Mouse (Mus musculus): Measurements from ENCODE around the gene Atp6v0e. TPM values are rescaled to one million over a fixed set of nuclear protein-coding genes. Genes with fewer than 3 reads are reported as not detected.

The Atp6v0e gene
- polyA plus RNA-seq, 1 experiment, result 119 TPM

DNA sequence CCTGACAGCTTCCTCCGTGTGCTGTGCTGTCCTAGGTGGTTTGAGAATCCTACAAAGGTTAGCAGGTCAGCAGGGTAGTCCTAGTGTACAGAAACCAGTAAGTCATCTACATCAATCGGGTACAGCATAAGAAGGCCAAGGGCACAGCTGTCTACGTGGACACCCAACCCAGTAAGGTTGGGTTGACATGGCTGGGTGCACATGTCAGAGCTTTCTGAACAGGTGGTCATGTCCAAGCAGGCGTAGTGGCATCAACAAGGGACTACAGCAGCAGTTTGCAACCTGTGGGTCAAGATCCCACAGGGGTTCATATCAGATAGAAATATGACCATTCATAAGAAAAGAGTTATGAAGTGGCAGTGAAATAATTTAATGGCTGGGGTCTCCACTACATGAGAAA lies 2.6 kb downstream of the Atp6v0e start:
- Histone ChIP-seq H3K4me3 (ENCODE audit: low read depth, low read length) (no peak overlapping the region), H3K27me3 (ENCODE audit: control insufficient read depth, insufficient read depth, low read length) (no peaks in the 10 kb centered on the region), H3K36me3 (ENCODE audit: control insufficient read depth, insufficient read depth, low read length) (no peaks in the 10 kb centered on the region), H3K27ac (ENCODE audit: insufficient read depth, low read depth, low read length) (no peak overlapping the region), H3K4me1 (ENCODE audit: control insufficient read depth, insufficient read depth, insufficient read length, low read length) (peaks cover 2% of the 10 kb centered on the region)
- TF ChIP-seq POLR2A (IDR thresholded peaks at IDR 0.05; ENCODE audit: low read depth, low read length), result no peak
- no peak for TF ChIP-seq CTCF (IDR thresholded peaks at IDR 0.05; ENCODE audit: extremely low read depth, insufficient read length, insufficient replicate concordance, low read depth, low read length)
- WGBS, result 86% methylated on average over 4 of the region's 4 CpGs

DNA sequence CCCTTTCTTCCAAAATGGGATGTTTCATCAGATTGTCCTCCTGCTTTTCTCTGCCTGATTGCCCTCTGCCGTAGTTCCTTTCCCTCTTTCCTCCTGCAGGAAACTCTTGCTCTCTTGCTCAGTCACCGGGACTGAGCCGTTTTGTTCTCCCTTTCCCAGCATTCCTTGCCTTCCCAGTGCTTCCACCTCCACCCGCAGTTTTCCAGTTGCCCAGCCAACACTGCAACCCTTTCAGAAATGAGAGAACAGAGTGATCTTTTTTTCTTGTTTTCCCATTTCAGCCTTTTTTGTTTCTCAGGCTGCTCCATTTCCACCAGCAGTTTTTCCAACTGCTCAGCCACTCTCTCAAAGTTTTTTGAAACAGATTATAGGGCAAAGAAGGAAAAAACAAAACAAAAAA lies 8.2 kb downstream of the Atp6v0e start:
- TF ChIP-seq POLR2A (IDR thresholded peaks at IDR 0.05; ENCODE audit: low read depth, low read length) (no peak), CTCF (IDR thresholded peaks at IDR 0.05; ENCODE audit: extremely low read depth, insufficient read length, insufficient replicate concordance, low read depth, low read length) (no peak)
- no peak overlapping the region for H3K4me3 ChIP-seq (ENCODE audit: low read depth, low read length)
- H3K36me3 ChIP-seq (ENCODE audit: control insufficient read depth, insufficient read depth, low read length), result no peaks in the 10 kb centered on the region
- peaks cover 2% of the 10 kb centered on the region; the same call in 1 of the 2 replicates for H3K4me1 ChIP-seq (ENCODE audit: control insufficient read depth, insufficient read depth, insufficient read length, low read length)
- H3K27me3 ChIP-seq (ENCODE audit: control insufficient read depth, insufficient read depth, low read length), result no peaks in the 10 kb centered on the region
- WGBS, result 49% methylated on average over 4 of the region's 4 CpGs
- no peak overlapping the region for H3K27ac ChIP-seq (ENCODE audit: insufficient read depth, low read depth, low read length)

DNA sequence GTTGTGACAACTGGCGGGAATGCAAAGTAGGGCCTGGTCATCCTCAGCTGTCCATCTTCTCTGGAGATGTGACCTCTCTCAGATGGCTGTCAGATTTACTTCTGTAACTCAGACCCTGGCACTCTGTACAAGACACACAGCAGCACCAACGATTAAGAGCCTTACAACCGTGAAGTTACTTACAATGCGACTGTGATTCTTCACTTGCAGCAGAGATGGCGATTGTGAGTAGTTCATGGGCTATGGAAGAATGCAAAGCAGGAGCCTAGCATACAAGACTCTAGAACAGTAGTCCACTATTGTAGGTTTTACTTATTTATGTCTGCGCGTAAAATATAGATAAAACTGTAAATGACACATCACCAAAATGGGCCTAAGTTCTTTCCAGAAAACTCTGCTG lies 12.8 kb downstream of the Atp6v0e start:
- 21% methylated on average over 7 of the region's 7 CpGs for WGBS
- TF ChIP-seq CTCF (IDR thresholded peaks at IDR 0.05; ENCODE audit: extremely low read depth, insufficient read length, insufficient replicate concordance, low read depth, low read length) (no peak), POLR2A (IDR thresholded peaks at IDR 0.05; ENCODE audit: low read depth, low read length) (no peak)
- H3K27ac ChIP-seq (ENCODE audit: insufficient read depth, low read depth, low read length), result no peak overlapping the region
- peaks cover 2% of the 10 kb centered on the region; the same call in 1 of the 2 replicates for H3K4me1 ChIP-seq (ENCODE audit: control insufficient read depth, insufficient read depth, insufficient read length, low read length)
- H3K36me3 ChIP-seq (ENCODE audit: control insufficient read depth, insufficient read depth, low read length), result no peaks in the 10 kb centered on the region
- no peaks in the 10 kb centered on the region for H3K27me3 ChIP-seq (ENCODE audit: control insufficient read depth, insufficient read depth, low read length)
- peak overlapping the region; percentile 94 for H3K4me3 ChIP-seq (ENCODE audit: low read depth, low read length)

GRCm38 (mm10) chr17:26676252-26676615 lies 13.2 kb downstream of the Atp6v0e start:
- H3K4me3 ChIP-seq (ENCODE audit: low read depth, low read length), result peak overlapping the region; percentile 94
- H3K4me1 ChIP-seq (ENCODE audit: control insufficient read depth, insufficient read depth, insufficient read length, low read length), result peaks cover 2% of the 10 kb centered on the region; the same call in 1 of the 2 replicates
- H3K27me3 ChIP-seq (ENCODE audit: control insufficient read depth, insufficient read depth, low read length), result no peaks in the 10 kb centered on the region
- under 1% methylated on average over 30 of the region's 30 CpGs for WGBS
- TF ChIP-seq CTCF (IDR thresholded peaks at IDR 0.05; ENCODE audit: extremely low read depth, insufficient read length, insufficient replicate concordance, low read depth, low read length) (no peak), POLR2A (IDR thresholded peaks at IDR 0.05; ENCODE audit: low read depth, low read length) (peak; percentile 78; the same call in 1 of the 2 replicates)
- H3K27ac ChIP-seq (ENCODE audit: insufficient read depth, low read depth, low read length), result peak overlapping the region; percentile 99
- no peaks in the 10 kb centered on the region for H3K36me3 ChIP-seq (ENCODE audit: control insufficient read depth, insufficient read depth, low read length)

- Histone ChIP-seq H3K4me3 (ENCODE audit: low read depth, low read length) (peak overlapping the region; percentile 94), H3K4me1 (ENCODE audit: control insufficient read depth, insufficient read depth, insufficient read length, low read length) (peaks cover 2% of the 10 kb centered on the region; the same call in 1 of the 2 replicates), H3K27ac (ENCODE audit: insufficient read depth, low read depth, low read length) (peak overlapping the region; percentile 99), H3K36me3 (ENCODE audit: control insufficient read depth, insufficient read depth, low read length) (0 out of 2 replicates have a peak, but pooled peaks cover 2% of the 10 kb centered on the region), H3K27me3 (ENCODE audit: control insufficient read depth, insufficient read depth, low read length) (no peaks in the 10 kb centered on the region)
- TF ChIP-seq CTCF (IDR thresholded peaks at IDR 0.05; ENCODE audit: extremely low read depth, insufficient read length, insufficient replicate concordance, low read depth, low read length), result no peak
- TF ChIP-seq POLR2A (IDR thresholded peaks at IDR 0.05; ENCODE audit: low read depth, low read length), result no peak
- 1% methylated on average over 26 of the region's 26 CpGs for WGBS
Observed at GRCm38 (mm10) chr17:26676616-26677376, 13.8 kb downstream of the Atp6v0e start.

DNA sequence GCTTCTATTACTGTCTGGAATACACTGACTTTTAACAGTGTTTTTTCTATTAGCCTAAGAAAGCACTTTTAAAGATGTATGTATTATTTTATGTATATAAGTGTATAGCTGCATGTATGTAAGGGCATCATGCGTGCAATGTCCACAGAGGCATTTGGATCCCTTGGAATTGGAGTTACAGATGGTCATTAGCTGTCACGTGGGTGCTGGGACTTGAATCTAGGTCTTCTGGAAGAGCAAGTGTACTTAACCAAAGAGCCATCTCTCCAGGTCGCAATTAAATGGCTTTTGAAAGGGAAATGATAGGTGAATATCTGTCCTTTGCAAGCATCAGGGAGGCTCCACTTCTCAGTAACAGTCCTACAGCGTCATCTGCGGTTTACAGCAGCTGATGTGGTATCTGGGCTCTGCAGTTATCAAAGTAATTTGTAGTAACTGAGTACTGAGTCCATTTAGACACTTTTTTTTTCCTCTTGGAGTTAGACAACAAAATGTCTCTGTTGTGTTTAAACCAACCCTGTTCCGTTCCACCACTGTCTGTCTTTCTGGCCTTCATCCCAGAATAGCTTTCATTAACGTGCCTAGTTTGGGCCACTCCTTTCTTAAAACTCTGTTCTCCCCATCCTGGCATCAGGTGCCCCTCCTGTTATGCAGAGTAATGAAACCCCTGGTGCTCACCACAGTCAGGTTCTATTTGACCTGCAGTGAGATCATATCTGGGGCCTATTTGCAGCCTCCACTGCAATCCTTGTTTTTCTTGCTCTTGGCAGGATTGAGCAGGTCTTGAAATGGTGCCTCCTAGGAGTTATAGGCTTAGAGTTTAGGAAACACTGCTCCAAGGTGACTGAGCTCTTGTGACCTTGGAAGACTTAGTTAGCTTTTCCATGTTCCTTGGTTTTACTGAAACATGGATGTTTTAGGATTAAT lies 14.9 kb downstream of the Atp6v0e start:
- Histone ChIP-seq H3K4me3 (ENCODE audit: low read depth, low read length) (no peak overlapping the region), H3K27me3 (ENCODE audit: control insufficient read depth, insufficient read depth, low read length) (no peaks in the 10 kb centered on the region), H3K27ac (ENCODE audit: insufficient read depth, low read depth, low read length) (no peak overlapping the region), H3K4me1 (ENCODE audit: control insufficient read depth, insufficient read depth, insufficient read length, low read length) (peaks cover 2% of the 10 kb centered on the region; the same call in 1 of the 2 replicates), H3K36me3 (ENCODE audit: control insufficient read depth, insufficient read depth, low read length) (peaks cover 3% of the 10 kb centered on the region; the same call in 1 of the 2 replicates)
- no peak for TF ChIP-seq CTCF (IDR thresholded peaks at IDR 0.05; ENCODE audit: extremely low read depth, insufficient read length, insufficient replicate concordance, low read depth, low read length)
- no peak for TF ChIP-seq POLR2A (IDR thresholded peaks at IDR 0.05; ENCODE audit: low read depth, low read length)
- 59% methylated on average over 7 of the region's 7 CpGs for WGBS

DNA sequence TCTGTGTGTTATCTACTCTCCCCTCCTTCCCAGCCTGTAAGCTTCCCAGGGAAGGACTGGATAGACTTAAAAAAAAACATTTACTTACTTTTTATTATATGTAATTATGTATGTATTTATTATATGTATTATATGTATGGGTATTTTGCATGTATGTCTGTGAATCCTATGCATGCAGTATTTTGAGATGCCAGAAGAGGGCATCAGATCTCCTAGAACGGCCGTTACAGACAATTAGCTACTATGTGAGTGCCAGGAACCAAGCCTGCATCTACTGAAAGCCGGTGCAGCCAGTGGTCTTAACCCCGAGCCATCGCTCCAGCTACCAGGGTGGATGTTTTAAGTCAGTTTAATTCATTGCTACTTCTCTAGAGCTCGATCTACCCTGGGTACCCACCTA lies 18.2 kb downstream of the Atp6v0e start:
- Histone ChIP-seq H3K27me3 (ENCODE audit: control insufficient read depth, insufficient read depth, low read length) (no peaks in the 10 kb centered on the region), H3K4me3 (ENCODE audit: low read depth, low read length) (no peak overlapping the region), H3K36me3 (ENCODE audit: control insufficient read depth, insufficient read depth, low read length) (peaks cover 21% of the 10 kb centered on the region), H3K27ac (ENCODE audit: insufficient read depth, low read depth, low read length) (no peak overlapping the region), H3K4me1 (ENCODE audit: control insufficient read depth, insufficient read depth, insufficient read length, low read length) (no peaks in the 10 kb centered on the region)
- TF ChIP-seq POLR2A (IDR thresholded peaks at IDR 0.05; ENCODE audit: low read depth, low read length), result no peak
- TF ChIP-seq CTCF (IDR thresholded peaks at IDR 0.05; ENCODE audit: extremely low read depth, insufficient read length, insufficient replicate concordance, low read depth, low read length), result no peak
- WGBS, result 95% methylated on average over 6 of the region's 6 CpGs
